Mouse (Mus musculus): ENCODE results near the gene Eif3d. TPM values are rescaled to one million over a fixed set of nuclear protein-coding genes. Genes with fewer than 3 reads are reported as not detected.

Eif3d gene
- polyA plus RNA-seq, 1 experiment, result 119 TPM

DNA sequence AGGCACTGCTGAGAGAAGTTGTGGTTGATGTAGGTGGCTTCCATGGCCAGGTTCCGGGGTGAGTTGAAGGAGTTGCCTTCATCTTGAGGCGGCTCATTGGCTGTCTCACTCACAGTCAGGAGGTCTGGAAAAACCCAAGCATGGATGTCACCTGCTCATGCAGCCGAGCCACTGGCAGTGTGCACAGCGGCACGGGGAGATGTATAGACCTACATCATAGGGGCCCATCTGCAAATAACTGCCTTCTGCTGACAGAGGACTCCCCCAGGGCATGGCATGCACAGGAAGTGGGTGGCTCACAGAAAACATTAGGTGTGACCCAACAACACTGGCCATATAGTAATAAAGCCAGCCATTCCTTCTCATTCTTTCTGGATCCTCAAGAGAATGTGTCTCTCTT, 8.2 kb downstream of the Eif3d start:
- Histone ChIP-seq H3K4me3 (replicated peaks; ENCODE audit: insufficient read depth, low read depth, low read length) (no peak overlapping the region), H3K27me3 (ENCODE audit: control insufficient read depth, insufficient read depth, low read length) (no peaks in the 10 kb centered on the region), H3K27ac (ENCODE audit: insufficient read depth, low read length) (no peak overlapping the region), H3K4me1 (ENCODE audit: control insufficient read depth, insufficient read depth, low read length) (no peaks in the 10 kb centered on the region)
- WGBS, result 94% methylated on average over 5 of the region's 5 CpGs
- DNase-seq, result no peak
- TF ChIP-seq CTCF (IDR thresholded peaks at IDR 0.05; ENCODE audit: borderline replicate concordance, insufficient read depth, low read depth, low read length) (no peak), POLR2A (IDR thresholded peaks at IDR 0.05; ENCODE audit: borderline replicate concordance, insufficient read depth, low read length) (no peak)

DNA sequence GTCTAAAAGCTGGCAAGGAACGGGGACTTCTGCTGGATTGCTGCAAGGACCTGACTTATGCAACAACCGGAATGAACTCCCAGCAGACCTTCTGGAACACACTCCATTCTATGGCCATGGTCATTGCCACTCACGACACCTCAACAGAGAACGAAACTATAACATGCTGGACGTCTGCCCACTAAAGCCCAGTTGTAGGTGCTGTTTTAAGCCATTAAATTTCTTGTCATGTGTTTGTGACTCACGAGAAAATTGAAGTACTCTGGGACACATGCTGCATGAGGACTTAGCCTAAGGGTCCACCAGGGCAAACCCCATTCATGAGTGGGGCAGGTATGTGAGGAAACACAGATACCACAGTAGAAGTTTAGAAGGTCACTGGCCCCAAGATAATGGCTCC, 9.9 kb downstream of the Eif3d start:
- Histone ChIP-seq H3K4me3 (replicated peaks; ENCODE audit: insufficient read depth, low read depth, low read length) (no peak overlapping the region), H3K27me3 (ENCODE audit: control insufficient read depth, insufficient read depth, low read length) (no peaks in the 10 kb centered on the region), H3K4me1 (ENCODE audit: control insufficient read depth, insufficient read depth, low read length) (peaks cover 3% of the 10 kb centered on the region; the same call in 1 of the 2 replicates), H3K27ac (ENCODE audit: insufficient read depth, low read length) (no peak overlapping the region)
- DNase-seq, result no peak
- TF ChIP-seq CTCF (IDR thresholded peaks at IDR 0.05; ENCODE audit: borderline replicate concordance, insufficient read depth, low read depth, low read length) (no peak), POLR2A (IDR thresholded peaks at IDR 0.05; ENCODE audit: borderline replicate concordance, insufficient read depth, low read length) (no peak)
- WGBS, result 83% methylated on average over 6 of the region's 6 CpGs

- Histone ChIP-seq H3K4me3 (replicated peaks; ENCODE audit: insufficient read depth, low read depth, low read length) (no peak overlapping the region), H3K4me1 (ENCODE audit: control insufficient read depth, insufficient read depth, low read length) (peaks cover 18% of the 10 kb centered on the region; the same call in 1 of the 2 replicates), H3K27ac (ENCODE audit: insufficient read depth, low read length) (no peak overlapping the region), H3K27me3 (ENCODE audit: control insufficient read depth, insufficient read depth, low read length) (no peaks in the 10 kb centered on the region)
- DNase-seq, result no peak
- 62% methylated on average over 3 of the region's 3 CpGs for WGBS
- TF ChIP-seq POLR2A (IDR thresholded peaks at IDR 0.05; ENCODE audit: borderline replicate concordance, insufficient read depth, low read length) (no peak), CTCF (IDR thresholded peaks at IDR 0.05; ENCODE audit: borderline replicate concordance, insufficient read depth, low read depth, low read length) (no peak)
These were observed 12.5 kb downstream of the Eif3d start for GRCm38 (mm10) chr15:77958071-77958470.

DNA sequence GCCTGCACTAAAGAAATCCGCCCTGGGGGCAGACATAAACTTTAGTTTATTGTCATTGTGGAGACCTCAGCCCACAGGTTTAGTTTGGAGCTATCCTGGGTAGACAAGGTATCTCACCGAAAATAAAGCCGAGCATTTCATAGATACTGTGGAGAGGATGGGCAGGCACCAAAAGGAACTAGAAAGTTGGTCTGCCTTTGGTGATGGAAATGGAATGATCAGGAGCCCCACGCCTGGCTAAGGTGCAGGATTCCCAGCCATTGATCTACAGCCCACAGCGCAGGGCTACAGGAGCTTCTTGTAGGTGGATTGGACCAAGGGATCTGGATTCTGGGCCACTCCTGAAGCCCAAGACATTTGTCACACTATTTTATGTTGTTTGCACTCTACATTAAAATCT, 13.0 kb downstream of the Eif3d start:
- WGBS, result 59% methylated on average over 5 of the region's 5 CpGs
- Histone ChIP-seq H3K4me1 (ENCODE audit: control insufficient read depth, insufficient read depth, low read length) (peaks cover 20% of the 10 kb centered on the region), H3K27ac (ENCODE audit: insufficient read depth, low read length) (no peak overlapping the region), H3K27me3 (ENCODE audit: control insufficient read depth, insufficient read depth, low read length) (no peaks in the 10 kb centered on the region), H3K4me3 (replicated peaks; ENCODE audit: insufficient read depth, low read depth, low read length) (no peak overlapping the region)
- DNase-seq, result no peak
- TF ChIP-seq CTCF (IDR thresholded peaks at IDR 0.05; ENCODE audit: borderline replicate concordance, insufficient read depth, low read depth, low read length) (no peak), POLR2A (IDR thresholded peaks at IDR 0.05; ENCODE audit: borderline replicate concordance, insufficient read depth, low read length) (no peak)

- H3K4me3 ChIP-seq (replicated peaks; ENCODE audit: insufficient read depth, low read depth, low read length), result peak within 1 kb of the TSS; percentile 61
- H3K27me3 ChIP-seq (ENCODE audit: control insufficient read depth, insufficient read depth, low read length), result no peaks in the 10 kb centered on the region
- WGBS, result under 1% methylated on average over 38 of the region's 39 CpGs
- TF ChIP-seq CTCF (IDR thresholded peaks at IDR 0.05; ENCODE audit: borderline replicate concordance, insufficient read depth, low read depth, low read length) (peak; percentile 48; the same call in 1 of the 2 replicates), POLR2A (IDR thresholded peaks at IDR 0.05; ENCODE audit: borderline replicate concordance, insufficient read depth, low read length) (peak; percentile 71)
- DNase-seq, result peak; percentile 92
- peaks cover 30% of the 10 kb centered on the region for H3K4me1 ChIP-seq (ENCODE audit: control insufficient read depth, insufficient read depth, low read length)
- H3K27ac ChIP-seq (ENCODE audit: insufficient read depth, low read length), result peak within 1 kb of the TSS; percentile 9
These were observed 14.2 kb downstream of the Eif3d start, which contains the start of gene Foxred2 for GRCm38 (mm10) chr15:77956404-77956901. Gene Foxred2, minus strand, starts transcription at chr15:77956722.

- peak overlapping the region; percentile 9 for H3K27ac ChIP-seq (ENCODE audit: insufficient read depth, low read length)
- WGBS, result 6% methylated on average over 52 of the region's 52 CpGs
- H3K27me3 ChIP-seq (ENCODE audit: control insufficient read depth, insufficient read depth, low read length), result no peaks in the 10 kb centered on the region
- peak overlapping the region; percentile 61 for H3K4me3 ChIP-seq (replicated peaks; ENCODE audit: insufficient read depth, low read depth, low read length)
- peaks cover 31% of the 10 kb centered on the region for H3K4me1 ChIP-seq (ENCODE audit: control insufficient read depth, insufficient read depth, low read length)
- TF ChIP-seq POLR2A (IDR thresholded peaks at IDR 0.05; ENCODE audit: borderline replicate concordance, insufficient read depth, low read length), result no peak
- no peak for TF ChIP-seq CTCF (IDR thresholded peaks at IDR 0.05; ENCODE audit: borderline replicate concordance, insufficient read depth, low read depth, low read length)
- DNase-seq, result peak; percentile 54 to 68
These were observed 14.9 kb downstream of the Eif3d start for GRCm38 (mm10) chr15:77955440-77956403.

DNA sequence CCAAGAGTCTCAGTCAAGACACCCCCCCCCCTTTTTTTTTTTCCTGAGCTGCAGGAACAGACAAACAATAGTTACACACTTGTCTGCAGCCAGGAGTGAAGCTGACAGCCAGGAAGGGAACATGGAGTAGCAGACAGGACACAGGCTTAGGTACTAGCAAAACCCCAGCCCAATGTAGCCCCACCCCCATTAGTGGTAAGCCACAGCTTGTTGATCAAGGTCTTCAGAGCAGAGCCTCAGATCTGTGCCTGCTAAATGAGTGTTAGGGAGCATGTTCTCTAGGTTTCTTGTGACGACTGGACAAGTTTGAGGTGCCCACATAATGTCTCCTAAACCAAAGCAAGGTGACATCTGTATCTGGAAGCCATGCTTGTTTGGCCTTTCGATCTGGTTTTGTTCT, 16.3 kb downstream of the Eif3d start:
- peak overlapping the region; percentile 33 for H3K4me3 ChIP-seq (replicated peaks; ENCODE audit: insufficient read depth, low read depth, low read length)
- DNase-seq, result no peak
- WGBS, result 65% methylated on average over 2 of the region's 2 CpGs
- peaks cover 35% of the 10 kb centered on the region for H3K4me1 ChIP-seq (ENCODE audit: control insufficient read depth, insufficient read depth, low read length)
- peak overlapping the region; percentile 44; the same call in 1 of the 2 replicates for H3K27ac ChIP-seq (ENCODE audit: insufficient read depth, low read length)
- no peaks in the 10 kb centered on the region for H3K27me3 ChIP-seq (ENCODE audit: control insufficient read depth, insufficient read depth, low read length)
- TF ChIP-seq CTCF (IDR thresholded peaks at IDR 0.05; ENCODE audit: borderline replicate concordance, insufficient read depth, low read depth, low read length), result no peak
- TF ChIP-seq POLR2A (IDR thresholded peaks at IDR 0.05; ENCODE audit: borderline replicate concordance, insufficient read depth, low read length), result no peak
